25 mouse cellular contexts compared by ENCODE assay signal in genomic region chr10:44881967-44882366, GRCm38 (mm10).
"Had no signal": no experiment of that assay in that cellular context is flagged by ENCODE, and none has a peak within 500 bp of the region (broad histone marks: within the 10 kb centered on the region; RNA-seq: fewer than 3 reads in every experiment).

No protein-coding gene starts in this region.

- DNase-seq: gastrocnemius, adult 2 months; gastrocnemius, postnatal 10 days; gastrocnemius, postnatal 25 days; heart, postnatal 4 days; kidney, adult 8-10 months; kidney, postnatal 25 days; kidney, postnatal 4 days; liver; liver, embryonic 13.5 days had no signal

- H3K27ac ChIP-seq: gastrocnemius, adult 2 months; heart, embryonic 13.5 days; heart, embryonic 15.5 days; hindbrain, embryonic 10.5 days; hindbrain, embryonic 12.5 days; hindbrain, embryonic 14.5 days; intestine, embryonic 15.5 days; layer of hippocampus, adult 2 months; left cerebral cortex, adult 2 months; limb, embryonic 10.5 days; limb, embryonic 12.5 days; liver, embryonic 13.5 days; liver, embryonic 15.5 days had no signal

- ATAC-seq: hindbrain, embryonic 16.5 days; inflammation-experienced regulatory T-cells, adult 6 months; intestine, embryonic 15.5 days; intestine, postnatal 0 days had no signal

- H3K9ac ChIP-seq: heart, embryonic 13.5 days; heart, embryonic 15.5 days; hindbrain, embryonic 12.5 days; hindbrain, embryonic 14.5 days; intestine, embryonic 15.5 days; limb, embryonic 12.5 days; liver, embryonic 13.5 days; liver, embryonic 15.5 days had no signal

- H3K27me3 ChIP-seq: hindbrain, embryonic 12.5 days; intestine, embryonic 15.5 days; limb, embryonic 12.5 days; liver, embryonic 13.5 days; liver, embryonic 15.5 days had no signal

- H3K9me3 ChIP-seq: heart, embryonic 13.5 days; heart, embryonic 15.5 days; hindbrain, embryonic 10.5 days; hindbrain, embryonic 12.5 days; intestine, embryonic 15.5 days; limb, embryonic 10.5 days; limb, embryonic 12.5 days; liver, embryonic 13.5 days; liver, embryonic 15.5 days had no signal

- H3K4me3 ChIP-seq: gastrocnemius, adult 2 months; heart, embryonic 13.5 days; heart, embryonic 15.5 days; hindbrain, embryonic 10.5 days; hindbrain, embryonic 12.5 days; intestine, embryonic 15.5 days; layer of hippocampus, adult 2 months; left cerebral cortex, adult 2 months; limb, embryonic 10.5 days; limb, embryonic 12.5 days; liver, embryonic 13.5 days; liver, embryonic 15.5 days had no signal

- H3K4me1 ChIP-seq: heart, embryonic 13.5 days; heart, embryonic 15.5 days; liver, embryonic 13.5 days; liver, embryonic 15.5 days had no signal

- H3K36me3 ChIP-seq: heart, embryonic 13.5 days; heart, embryonic 15.5 days; hindbrain, embryonic 10.5 days; hindbrain, embryonic 12.5 days; intestine, embryonic 15.5 days; limb, embryonic 10.5 days; limb, embryonic 12.5 days; liver, embryonic 13.5 days; liver, embryonic 15.5 days had no signal

- H3K4me2 ChIP-seq: heart, embryonic 11.5 days; heart, embryonic 13.5 days; heart, embryonic 15.5 days; hindbrain, embryonic 12.5 days; hindbrain, embryonic 14.5 days; intestine, embryonic 15.5 days; limb, embryonic 12.5 days; liver, embryonic 11.5 days; liver, embryonic 13.5 days; liver, embryonic 15.5 days had no signal
